In the genomic region with DNA sequence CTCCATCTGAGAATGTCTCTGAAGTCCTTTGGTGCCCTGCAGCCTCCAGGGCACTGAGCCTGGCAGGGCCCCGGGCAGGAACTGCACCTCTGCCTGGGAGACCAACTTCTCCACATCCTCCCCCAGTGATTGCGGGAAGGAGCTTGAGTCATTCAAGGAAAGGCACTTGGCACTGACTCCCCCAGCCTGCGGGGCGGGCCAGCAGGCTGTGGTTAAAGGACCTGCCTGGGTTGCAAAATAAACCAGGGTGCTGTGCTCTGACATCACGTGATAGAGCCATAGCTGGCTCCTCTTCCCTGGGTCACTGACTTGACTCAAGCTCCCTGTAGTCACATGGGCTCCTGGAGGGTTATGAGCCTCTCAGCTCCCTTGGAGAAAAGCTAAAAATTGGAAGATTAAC, we compare ENCODE assay signal across 8 mouse cellular contexts.
DNase-seq lines count a peak whose midpoint lies in the region; ATAC-seq lines count a peak whose summit lies in the region.

No protein-coding gene starts in this region.

- no peak overlapping the region for H3K9ac ChIP-seq in intestine, embryonic 16.5 days (ENCODE audit: low read depth, low read length)
- H3K9ac ChIP-seq in midbrain, embryonic 13.5 days (replicated peaks) = no peak overlapping the region

- H3K4me1 ChIP-seq in intestine, embryonic 16.5 days (ENCODE audit: control insufficient read depth, insufficient read depth, low read length) = peaks cover 23% of the 10 kb centered on the region
- H3K4me1 ChIP-seq in midbrain, embryonic 13.5 days (replicated peaks) = 0 out of 2 replicates have a peak, but pooled peaks cover 4% of the 10 kb centered on the region

- H3K36me3 ChIP-seq in intestine, embryonic 16.5 days (ENCODE audit: control insufficient read depth, insufficient read depth, low read length) = no peaks in the 10 kb centered on the region
- H3K36me3 ChIP-seq in midbrain, embryonic 13.5 days = no peaks in the 10 kb centered on the region

- no peaks in the 10 kb centered on the region for H3K27me3 ChIP-seq in intestine, embryonic 16.5 days (replicated peaks; ENCODE audit: control insufficient read depth, insufficient read depth, low read length)
- peaks cover 23% of the 10 kb centered on the region for H3K27me3 ChIP-seq in midbrain, embryonic 13.5 days

- ATAC-seq in intestine, embryonic 16.5 days = peak; percentile 36
- ATAC-seq in midbrain, embryonic 13.5 days = no peak

- no peak overlapping the region for H3K4me2 ChIP-seq in intestine, embryonic 16.5 days (ENCODE audit: low read depth, low read length)
- no peak overlapping the region for H3K4me2 ChIP-seq in midbrain, embryonic 13.5 days (replicated peaks)

- no peaks in the 10 kb centered on the region for H3K9me3 ChIP-seq in intestine, embryonic 16.5 days (ENCODE audit: control insufficient read depth, low read length)
- no peaks in the 10 kb centered on the region for H3K9me3 ChIP-seq in midbrain, embryonic 13.5 days

- H3K4me3 ChIP-seq in intestine, embryonic 16.5 days (ENCODE audit: low read length) = no peak overlapping the region
- no peak overlapping the region for H3K4me3 ChIP-seq in midbrain, embryonic 13.5 days (replicated peaks)

- no peak overlapping the region for H3K27ac ChIP-seq in intestine, embryonic 16.5 days (ENCODE audit: low read length)
- H3K27ac ChIP-seq in midbrain, embryonic 13.5 days = no peak overlapping the region

- DNase-seq in gastrocnemius, adult 18-20 months (ENCODE audit: low spot score) = peak; percentile 32
- DNase-seq in gastrocnemius, postnatal 4 days (ENCODE audit: low spot score in 2 of 2) = no peak
- DNase-seq in NIH3T3 (ENCODE audit: low read depth) = peak; percentile 96
- peak; percentile 5 for DNase-seq in lung, postnatal 14 days
- no peak for DNase-seq in c-Kit-positive CD71-positive TER-119-positive erythroid progenitor cells, embryonic 14.5 days (ENCODE audit: low spot score)
- DNase-seq in embryo, embryonic 10.5 days (ENCODE audit: low spot score) = no peak

- WGBS in intestine, embryonic 16.5 days = 71% methylated on average over 5 of the region's 5 CpGs
- 83% methylated on average over 5 of the region's 5 CpGs for WGBS in midbrain, embryonic 13.5 days

Comparison
In these comparisons a context has a peak if more than half of its experiments do, and no peak if none do; other contexts are left out.
1. DNase-seq: peak in gastrocnemius, adult 18-20 months (single experiment), NIH3T3 (single experiment) and lung, postnatal 14 days (single experiment); none in gastrocnemius, postnatal 4 days (0 of 2), c-Kit-positive CD71-positive TER-119-positive erythroid progenitor cells, embryonic 14.5 days (single experiment) and embryo, embryonic 10.5 days (single experiment).